Mouse (Mus musculus) urinary bladder, adult 18-20 months (tissue): ENCODE data around the gene Hist1h2ae.
A peak's percentile ranks its signal among the peaks of the same experiment; 100 is the strongest.
"Not testable (repeated sequence)": the region's sequence is repeated elsewhere in the genome, so short reads cannot be mapped to it uniquely, and the experiment has no call there.

Source experiments
- DNase-seq, 2 experiments: peaks; one replicate each; pipeline ENCODE4 v3.0.0; 2022; ENCODE audit warnings: low spot score in 2 of 2, mixed read lengths in 2 of 2

Gene Hist1h2ae

DNA sequence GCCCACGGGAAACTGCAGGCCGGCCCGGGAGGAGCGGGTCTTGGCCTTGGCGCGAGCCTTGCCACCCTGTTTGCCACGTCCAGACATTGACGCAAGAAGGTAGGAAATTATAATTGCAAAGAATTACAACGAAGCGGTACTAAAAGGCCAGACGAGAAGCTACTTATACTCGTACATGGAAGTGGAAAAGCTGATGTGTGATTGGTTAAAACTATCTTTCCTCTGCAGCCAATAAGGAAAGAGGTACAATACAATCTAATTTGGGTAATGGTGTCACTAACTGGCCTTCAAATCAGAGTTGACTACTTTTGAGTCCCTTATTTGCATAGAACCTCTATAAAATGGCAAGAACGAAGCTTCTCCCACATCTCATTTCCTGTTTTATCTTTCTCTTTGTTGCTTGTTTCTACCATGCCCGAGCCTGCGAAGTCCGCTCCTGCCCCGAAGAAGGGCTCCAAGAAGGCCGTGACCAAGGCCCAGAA is at the start of gene Hist1h2ae, which contains the start of gene Hist1h2bg:
Gene Hist1h2ae (minus strand): TSS at position 199 of the 482 bp plus-strand sequence.
Gene Hist1h2bg (plus strand): TSS at position 375 of the 482 bp plus-strand sequence.
- DNase-seq, result peak; percentile 56 to 73

DNA sequence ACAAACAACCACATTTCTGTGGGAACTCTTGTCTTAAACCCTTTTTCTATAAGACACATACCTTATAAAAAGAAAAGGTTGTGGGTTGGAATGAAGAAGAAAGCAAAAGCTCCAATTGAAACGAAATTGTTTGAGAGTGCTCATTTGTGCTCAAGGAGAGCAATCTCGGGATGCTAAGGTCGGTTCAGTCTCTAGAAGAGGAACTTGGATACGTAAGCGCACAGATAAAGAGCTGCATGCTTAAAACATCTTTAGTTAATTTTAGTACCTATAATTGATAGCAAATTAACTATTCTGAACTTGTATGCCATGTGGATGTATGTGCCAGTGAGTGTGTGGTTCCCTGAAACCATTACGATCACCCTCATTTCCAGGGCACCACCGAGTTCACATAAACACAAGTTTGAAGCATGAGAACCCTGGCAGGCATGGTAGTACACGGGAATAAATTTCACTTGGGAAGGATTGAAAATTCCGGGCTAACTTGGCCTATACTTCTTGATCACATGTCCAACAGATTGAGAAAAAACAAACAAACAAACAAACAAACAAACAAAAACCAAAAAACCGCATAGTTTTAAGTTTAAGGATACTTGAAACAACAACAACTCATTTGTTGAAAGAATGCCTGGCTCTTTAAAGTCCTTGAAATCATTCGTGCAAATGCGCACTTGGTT is 49.2 kb upstream of the Hist1h2ae start:
- DNase-seq, result no peak

DNA sequence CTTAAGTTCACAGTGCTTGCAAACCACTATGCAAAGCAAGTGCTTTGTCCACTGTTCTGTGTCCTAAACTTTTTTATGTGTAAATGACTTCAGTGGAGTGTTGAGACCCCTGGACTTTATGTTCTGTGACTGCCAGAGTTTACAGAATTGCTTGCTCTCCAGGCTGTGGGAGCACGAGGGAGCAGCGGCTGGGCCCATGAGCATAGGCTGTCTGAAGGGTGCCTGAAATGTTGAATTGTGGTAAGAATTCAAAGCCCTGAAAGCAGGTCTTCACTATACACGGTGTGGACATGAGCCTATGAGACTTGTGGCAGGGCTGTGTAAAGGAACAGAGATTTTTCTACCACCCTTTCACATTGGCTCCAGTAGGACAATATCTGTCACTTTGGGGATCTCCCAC is 40.6 kb upstream of the Hist1h2ae start:
- DNase-seq, result no peak

DNA sequence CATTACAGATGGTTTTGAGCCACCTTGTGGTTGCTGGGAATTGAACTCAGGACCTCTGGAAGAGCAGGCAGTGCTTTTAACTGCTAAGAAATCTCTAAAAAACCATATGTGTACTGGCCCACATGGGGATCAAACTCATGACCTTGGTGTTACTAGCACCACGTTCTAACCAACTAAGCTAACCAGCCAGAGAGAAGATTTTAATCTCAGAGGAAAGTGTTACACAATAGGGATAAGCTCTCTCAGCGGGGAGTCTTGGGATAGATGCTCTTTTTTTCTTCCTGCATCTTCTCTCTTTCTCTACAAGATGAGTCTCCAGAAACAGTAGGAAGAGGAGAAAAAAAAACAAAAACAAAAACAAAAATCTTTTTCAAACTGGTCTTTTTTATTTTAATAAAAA is 39.4 kb upstream of the Hist1h2ae start:
- DNase-seq, result no peak

DNA sequence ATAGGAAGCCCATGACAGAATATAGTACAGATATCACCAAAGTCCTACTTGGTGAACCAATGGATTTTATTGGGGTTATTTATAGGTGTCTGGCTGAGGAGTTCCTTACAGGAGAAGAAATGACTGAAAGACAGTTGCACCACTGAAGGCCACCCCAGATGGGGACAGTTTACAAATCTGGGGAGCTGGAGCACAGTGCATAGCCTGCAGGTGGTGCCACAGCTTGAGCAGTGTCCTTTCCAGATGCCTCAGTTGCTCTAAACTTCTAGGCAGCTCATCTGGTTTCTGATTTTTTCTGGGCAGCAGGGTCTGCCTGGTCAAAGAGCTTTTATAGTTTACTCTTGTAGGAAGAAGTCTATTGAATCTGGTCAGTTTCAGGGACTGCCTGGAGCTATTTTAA is 38.8 kb upstream of the Hist1h2ae start:
- DNase-seq, result no peak

DNA sequence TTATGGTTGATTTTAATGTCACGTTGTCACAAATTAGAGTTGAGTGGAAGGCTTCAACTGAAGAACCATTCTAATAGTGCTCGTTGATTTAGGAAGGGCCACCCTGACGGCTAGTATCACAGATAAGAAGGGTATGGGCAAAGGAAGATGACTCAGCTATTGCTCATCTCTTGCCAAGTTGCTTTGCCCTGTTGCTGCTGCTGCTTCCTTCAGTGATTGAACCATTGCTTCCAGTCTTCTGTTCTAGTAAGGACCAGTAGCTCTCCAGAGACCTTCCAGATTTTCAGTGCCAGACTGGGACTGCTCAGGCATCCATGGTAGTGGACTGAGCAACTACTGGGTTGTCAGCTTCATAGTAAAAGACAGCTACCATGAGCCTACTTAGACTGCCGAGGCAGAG is 38.2 kb upstream of the Hist1h2ae start:
- DNase-seq, result no peak

DNA sequence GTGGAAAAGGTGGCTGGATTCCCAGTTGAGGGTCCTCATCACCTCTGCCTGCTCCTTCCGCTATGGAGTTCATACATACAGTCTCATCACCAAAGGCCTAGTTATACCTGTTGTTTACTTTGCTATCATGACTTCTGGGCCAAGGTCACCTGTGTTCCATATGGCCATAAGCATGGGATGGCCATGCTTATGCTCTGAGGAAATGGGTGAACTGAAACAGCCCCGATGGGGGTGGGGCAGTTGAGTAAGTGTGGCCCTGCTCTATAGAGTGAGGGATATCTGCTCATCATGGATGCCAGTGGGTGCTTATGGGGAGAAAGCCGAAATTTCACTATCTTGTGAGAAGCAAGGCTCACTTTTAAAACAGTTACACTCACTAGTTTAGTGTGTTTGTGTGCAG is 34.0 kb upstream of the Hist1h2ae start:
- DNase-seq, result no peak

DNA sequence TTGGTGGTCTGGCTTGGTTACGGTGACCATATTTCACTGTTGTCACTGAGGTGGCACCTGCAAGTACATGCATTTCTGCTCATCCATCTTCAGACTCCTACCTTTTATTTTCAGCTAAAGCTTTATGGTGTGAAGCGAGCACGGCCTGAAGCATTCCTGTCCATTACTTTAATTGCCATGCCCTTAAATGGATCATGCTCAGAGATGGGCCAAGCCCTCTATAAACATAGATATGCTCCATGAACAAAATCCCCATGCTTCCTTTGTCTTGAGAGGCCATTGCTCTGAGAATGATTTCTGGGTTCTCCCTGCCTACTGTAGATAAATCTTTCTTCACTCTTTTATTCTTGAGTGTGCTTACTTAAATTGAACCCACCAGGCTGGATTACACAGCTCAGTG is 33.4 kb upstream of the Hist1h2ae start:
- DNase-seq, result no peak

DNA sequence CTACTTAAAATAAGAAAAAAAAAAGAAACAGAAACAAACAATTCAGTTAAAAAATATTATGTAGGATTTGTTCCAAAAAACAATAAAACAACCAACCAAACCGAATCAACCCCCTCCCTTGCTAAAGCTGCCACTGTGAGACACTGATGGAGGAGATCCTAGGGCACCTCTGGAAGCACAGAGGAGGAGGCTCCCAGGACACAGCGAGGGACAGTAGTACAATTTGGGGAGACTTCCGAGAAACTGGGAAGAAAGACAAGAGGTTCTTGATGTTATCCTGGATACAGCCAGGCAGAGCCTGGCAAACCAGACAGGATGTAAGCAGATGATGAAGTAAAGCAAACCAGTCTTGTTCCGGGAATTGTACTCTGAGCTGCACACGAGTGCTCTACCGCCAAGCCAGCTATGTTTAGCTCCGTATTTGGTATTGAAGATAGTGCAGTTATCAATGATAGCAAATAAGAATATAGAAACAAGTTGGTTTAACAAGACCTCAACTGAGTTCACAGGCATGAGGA is 32.2 kb upstream of the Hist1h2ae start:
- DNase-seq, result no peak

DNA sequence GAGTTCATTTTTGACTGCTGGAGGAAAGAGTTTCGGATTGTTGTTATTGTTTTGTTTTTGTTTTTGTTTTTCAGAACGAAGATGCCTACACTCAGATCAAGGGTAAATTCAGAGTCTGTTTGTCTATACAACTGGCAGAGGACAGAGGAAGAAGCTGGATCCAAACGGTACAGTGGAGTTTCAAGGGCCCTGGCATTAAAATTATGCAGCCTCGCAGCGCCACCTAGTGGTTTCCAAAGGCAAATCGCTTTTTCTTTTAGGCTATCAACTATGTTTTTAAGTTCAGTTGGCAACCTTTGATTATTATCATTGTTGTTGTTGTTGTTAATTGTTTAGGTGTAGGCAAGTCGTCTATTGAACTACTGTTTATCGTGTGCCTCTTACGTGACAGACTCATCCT is 26.9 kb upstream of the Hist1h2ae start:
- DNase-seq, result peak; percentile 44 to 76

DNA sequence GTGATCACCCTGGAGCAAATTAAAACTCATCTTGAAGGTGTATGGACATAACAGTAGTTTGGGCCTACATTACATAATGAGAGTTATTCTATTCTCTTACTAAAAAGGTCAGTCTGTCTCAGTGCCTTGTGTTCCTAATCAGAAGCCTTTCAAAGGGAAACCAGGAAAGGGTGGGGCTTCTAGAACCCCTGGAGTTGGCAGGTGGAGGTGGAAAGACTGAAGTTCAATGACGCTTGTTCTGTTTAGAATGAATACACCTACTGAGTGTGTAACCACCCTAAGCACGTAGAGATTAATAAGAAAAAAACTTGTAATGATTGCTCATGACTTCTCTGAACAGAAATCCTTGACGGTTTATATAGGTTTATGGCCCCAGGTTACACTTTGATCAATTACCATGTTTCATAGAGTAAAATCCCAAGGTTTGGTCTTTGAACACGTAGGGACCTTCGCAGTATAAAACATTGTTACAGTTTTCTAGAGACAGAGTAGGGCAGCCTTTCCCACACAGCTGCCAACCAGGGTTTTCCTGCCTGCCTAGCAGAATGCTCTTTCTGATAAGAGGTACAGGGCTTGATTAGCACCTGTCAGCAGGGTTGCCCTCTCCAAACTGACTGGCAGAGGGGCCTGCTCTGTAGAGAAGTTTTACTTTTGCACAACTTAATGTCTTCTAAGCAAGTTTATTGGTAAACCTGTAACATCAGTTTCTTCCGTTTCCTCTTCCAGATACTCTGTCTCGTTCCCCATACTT is 24.8 kb upstream of the Hist1h2ae start:
- DNase-seq, result no peak

DNA sequence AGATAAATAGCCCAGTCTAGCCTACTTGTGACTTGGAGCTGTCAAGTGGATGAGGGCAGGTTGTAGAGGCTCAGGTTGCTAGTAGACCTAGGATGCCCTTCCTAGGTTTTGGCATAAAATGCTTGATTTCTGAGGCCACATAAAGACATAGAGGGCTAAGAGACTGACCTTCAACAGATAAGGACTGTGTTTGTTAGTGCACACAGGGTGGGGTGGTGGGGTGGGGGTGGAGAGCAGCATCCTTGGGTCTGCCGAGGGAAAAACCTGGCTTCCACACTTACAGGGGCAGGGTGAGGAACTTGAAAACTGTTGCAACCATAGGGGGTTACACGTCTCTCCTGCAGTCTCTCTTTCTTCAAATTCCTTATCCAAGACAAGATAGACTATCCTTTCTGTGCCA is 24.2 kb upstream of the Hist1h2ae start:
- no peak for DNase-seq

DNA sequence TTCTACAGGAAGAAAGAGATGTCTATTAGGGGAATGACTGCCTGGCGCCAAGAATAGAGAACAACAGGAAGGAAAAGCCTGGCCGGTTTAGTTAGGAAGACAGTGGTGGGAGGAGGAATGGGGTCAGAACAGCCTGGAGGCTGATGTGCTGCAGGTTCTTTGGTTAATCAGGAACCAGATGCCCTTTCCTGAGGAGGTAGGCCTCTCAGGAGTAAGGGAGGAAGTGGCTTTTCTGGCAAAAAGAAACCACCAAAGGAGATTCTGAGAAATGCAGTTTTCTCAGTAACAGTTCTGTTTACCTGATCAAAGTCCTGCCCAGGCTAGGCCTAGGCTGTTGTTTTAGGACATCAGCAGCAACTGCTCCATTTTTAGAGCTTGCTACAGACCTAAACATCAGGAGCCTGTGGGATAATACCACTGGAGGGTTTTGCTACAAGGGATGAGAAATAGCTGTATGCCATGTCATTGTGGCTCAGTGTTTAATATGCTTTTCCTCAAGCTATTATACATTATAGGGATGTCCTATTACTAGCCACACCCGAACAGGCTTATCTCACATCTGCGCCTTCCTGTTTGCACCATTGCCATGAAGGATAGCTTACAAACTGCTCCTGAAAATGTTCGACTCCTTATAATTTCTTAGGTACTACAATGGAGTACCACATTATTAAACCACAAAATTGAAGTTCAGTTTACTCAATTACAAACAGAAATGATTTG is 22.2 kb upstream of the Hist1h2ae start:
- no peak for DNase-seq

DNA sequence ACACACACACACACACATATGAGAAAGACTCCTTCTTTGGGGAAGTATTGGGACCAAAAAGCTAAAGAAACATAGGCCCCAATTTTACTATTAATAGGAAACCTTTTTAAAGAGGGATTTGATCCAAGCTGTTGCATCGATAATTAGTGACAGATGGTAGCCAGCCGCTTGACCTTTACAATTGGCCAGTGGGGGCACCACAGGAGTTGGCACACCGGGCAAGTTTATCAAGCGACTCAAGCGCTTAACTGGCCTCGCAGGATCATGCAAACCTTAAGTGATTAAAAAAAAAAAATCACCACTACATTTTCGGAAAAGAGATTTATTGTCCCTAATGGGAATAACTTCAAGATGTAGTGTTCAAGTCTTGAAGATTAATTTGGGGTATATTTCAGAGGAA is 21.6 kb upstream of the Hist1h2ae start:
- no peak for DNase-seq

DNA sequence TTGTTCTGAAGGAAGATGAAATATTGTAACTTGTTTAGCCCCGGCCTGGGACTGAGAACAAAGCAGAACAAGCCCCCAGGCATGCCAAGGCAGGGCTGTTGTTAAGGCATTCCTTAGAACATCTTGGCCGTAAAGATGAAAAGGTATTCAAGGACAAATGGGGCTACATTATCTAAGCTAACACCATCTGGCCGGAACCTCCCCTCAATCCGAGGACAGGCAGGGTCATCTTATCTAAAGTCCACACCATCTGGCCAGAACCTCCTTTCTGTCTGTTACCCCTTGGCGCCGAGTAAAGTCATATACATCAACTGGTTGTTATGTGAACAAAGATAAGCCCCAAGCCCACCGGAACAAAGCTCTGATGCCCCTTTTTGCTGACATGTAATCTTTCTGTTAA is 20.9 kb upstream of the Hist1h2ae start:
- DNase-seq, result not testable (repeated sequence)

DNA sequence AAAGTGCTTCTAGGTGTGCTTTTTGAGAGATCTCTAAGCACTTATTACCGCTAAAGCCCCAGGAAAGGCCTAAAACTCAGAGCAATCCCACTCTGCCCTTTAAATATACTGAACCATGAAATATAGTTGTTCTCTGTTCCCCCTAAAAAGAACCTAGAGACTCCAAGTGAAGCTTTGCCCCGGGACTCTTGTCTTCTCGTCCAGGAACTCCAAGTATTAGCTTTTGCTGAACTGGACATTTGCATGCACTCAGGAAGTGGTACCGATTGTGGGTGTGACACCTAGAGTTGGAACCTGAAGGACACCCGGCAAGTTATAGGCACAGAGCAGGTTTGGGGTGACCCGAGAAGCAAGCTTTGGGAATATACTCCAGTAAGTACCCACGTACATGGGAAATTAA is 20.2 kb upstream of the Hist1h2ae start:
- DNase-seq, result no peak

DNA sequence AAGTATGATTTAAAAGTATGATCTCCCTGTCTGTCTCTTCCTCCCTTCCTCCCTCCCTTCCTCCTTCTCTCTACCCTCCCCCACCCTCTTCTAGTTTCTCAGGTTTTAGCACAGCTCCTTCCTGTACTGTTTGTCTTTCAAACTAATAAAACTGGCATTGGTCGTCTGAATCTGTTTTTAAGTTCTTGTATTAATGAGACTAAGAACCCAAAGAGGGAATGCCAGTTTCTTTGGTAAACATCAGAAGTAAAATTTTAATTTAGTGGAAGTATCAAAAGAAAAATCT is 15.9 kb upstream of the Hist1h2ae start:
- DNase-seq, result no peak

DNA sequence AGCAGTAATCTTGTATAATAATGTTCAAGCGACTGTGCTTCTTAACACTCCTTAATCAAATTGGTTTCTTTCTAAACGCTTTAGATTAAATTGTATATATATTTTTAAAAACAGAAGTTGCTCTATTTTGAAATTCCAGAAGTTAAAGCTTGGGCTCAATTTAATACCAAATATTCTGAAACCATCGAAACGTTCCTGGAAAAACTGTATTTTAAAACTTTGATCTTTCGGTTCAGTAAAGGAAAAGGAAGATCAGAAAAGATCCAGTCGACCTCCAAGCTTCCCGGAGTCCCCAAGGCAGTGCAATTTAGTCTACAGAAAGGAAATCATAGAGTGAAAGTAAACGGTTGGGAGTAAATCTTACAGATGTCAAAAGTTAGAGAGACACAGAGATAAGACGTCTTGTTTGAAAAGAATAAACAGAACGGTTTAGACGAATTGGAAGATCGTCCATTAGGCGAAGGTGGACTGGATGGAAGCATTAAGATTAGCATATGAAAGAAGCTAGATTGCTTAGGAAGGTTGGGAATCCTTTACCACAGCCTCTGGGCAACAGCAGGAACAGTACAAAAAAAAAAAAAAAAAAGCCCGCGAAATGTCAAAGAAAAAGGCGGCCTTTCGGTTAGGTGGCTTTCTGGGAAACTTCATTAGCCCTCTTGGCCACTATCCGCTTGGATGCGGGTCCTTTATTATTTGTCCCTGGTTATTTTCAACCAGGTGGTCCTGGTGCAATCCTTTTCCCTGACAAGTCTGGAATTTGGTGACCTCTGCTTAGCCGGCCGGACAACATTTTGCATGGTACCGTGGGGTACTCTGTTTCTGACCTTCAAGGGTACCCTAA is 15.3 kb upstream of the Hist1h2ae start:
- no peak for DNase-seq

DNA sequence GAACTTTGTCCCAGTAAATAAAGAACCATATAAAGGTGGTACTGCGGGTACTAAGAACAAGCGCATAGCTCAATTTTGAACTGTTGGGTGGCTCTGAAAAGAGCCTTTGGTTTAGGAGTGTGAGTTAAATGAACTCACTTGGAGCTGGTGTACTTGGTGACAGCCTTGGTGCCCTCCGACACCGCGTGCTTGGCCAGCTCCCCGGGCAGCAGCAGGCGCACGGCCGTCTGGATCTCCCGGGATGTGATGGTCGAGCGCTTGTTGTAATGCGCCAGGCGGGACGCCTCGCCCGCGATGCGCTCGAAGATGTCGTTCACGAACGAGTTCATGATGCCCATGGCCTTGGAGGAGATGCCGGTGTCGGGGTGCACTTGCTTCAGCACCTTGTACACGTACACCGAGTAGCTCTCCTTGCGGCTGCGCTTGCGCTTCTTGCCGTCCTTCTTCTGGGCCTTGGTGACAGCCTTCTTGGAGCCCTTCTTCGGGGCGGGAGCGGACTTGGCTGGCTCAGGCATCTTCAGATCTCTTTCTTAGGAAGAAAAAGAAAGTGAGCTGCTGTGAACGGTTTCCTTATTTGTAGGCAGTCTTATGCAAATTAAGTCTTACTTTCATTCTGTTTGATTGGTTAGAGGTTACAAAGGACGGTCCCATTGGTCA is 14.6 kb upstream of the Hist1h2ae start:
- DNase-seq, result peak; percentile 42 to 66

DNA sequence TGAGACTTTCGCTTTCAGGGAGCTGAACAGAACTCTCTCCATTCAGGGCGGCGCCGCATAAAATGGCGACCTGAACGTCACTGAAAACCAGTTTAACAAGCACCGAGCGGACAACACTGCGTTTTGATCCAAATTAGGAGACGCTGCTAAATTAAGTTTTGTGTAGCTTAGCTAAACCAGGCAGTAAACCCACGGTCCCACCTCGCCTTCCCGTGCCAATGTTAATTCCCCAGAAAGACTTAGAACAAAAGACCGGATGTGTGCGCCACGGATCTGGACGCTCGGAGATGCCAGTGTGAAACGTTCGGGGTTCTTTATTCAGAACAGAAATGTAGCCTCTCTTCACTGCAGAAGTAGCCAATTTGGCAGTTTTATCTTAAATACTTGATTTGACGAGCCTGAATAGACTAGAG is 14.0 kb upstream of the Hist1h2ae start:
- peak; percentile 66 to 69 for DNase-seq

DNA sequence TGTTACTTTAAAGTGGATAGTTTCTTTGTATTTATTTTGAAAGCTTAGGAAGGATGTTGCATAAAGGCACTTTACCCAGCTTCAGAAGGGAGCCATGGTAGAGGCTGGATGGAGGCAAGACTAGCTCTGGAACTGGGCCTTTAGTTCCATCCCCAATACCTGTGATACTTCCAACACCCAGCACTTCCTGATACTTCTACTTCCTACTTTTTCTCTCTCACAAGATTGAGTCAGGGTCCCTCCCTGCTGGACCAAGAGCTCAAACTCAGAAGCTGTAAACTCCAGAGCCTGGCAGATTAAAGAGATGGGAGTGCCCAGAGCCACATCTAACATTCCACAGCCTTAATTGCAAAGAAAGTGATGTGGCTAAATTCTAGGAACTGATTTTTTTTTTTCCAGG is 13.3 kb upstream of the Hist1h2ae start:
- no peak for DNase-seq
